Mouse (Mus musculus) spleen, adult 2 months (tissue): ENCODE measurements around the gene Lpin2.

ENCODE experiments used
- CTCF ChIP-seq: fragments of 200-500 bp; IDR thresholded peaks from 2 replicates; pipeline ENCODE4 v1.5.1; 2011; ENCODE audit warnings: mild to moderate bottlenecking, inconsistent platforms; ENCODE audit not compliant: insufficient read depth, insufficient read length, insufficient replicate concordance; ENCODE audit errors: extremely low read depth
- POLR2A ChIP-seq: fragments of 200-500 bp; IDR thresholded peaks from 2 replicates; pipeline ENCODE4 v1.6.1; 2011; ENCODE audit warnings: low read depth, low read length, inconsistent platforms

- TF ChIP-seq CTCF: no peak
- TF ChIP-seq POLR2A: no peak
Observed at GRCm38 (mm10) chr17:71234041-71234594, 51.8 kb downstream of the Lpin2 start.
